Mouse (Mus musculus): Measurements from ENCODE around the gene Serpinf1.

- TF ChIP-seq CTCF (IDR thresholded peaks at IDR 0.05; ENCODE audit: low read depth): peak; percentile 87
- no peak for TF ChIP-seq EP300 (optimal IDR thresholded peaks at IDR 0.05)
These were observed 20.2 kb downstream of the Serpinf1 start for GRCm38 (mm10) chr11:75402271-75402690.
